Mouse (Mus musculus) megakaryocyte, embryonic 14.5 days (primary cell): ENCODE measurements around the gene Zfhx3. TPM values are rescaled to one million over a fixed set of nuclear protein-coding genes. Genes with fewer than 3 reads are reported as not detected.
A peak's percentile ranks its signal among the peaks of the same experiment; 100 is the strongest.

Source experiments
- H3K27me3 ChIP-seq: replicated peaks from 2 replicates; pipeline ENCODE3; 2012; ENCODE audit warnings: inconsistent platforms
- H3K36me3 ChIP-seq: replicated peaks from 2 replicates; pipeline ENCODE3; 2012; ENCODE audit warnings: low read length, inconsistent platforms, mixed read lengths
- H3K4me1 ChIP-seq: 2 replicates; pipeline ENCODE4 v1.6.1; 2012; ENCODE audit warnings: inconsistent platforms
- H3K4me3 ChIP-seq: replicated peaks from 2 replicates; pipeline ENCODE3; 2012; ENCODE audit warnings: moderate library complexity, mild to moderate bottlenecking, inconsistent platforms
- H3K9me3 ChIP-seq: 2 replicates; pipeline ENCODE4 v1.6.1; 2012; ENCODE audit warnings: inconsistent platforms
- FLI1 ChIP-seq: IDR thresholded peaks from 2 replicates; pipeline ENCODE4 v1.6.1; 2012; ENCODE audit warnings: low read length, inconsistent platforms, mixed read lengths
- GATA1 ChIP-seq: IDR thresholded peaks from 3 replicates; pipeline ENCODE4 v1.6.1; 2012; ENCODE audit warnings: mixed read lengths, low read length, inconsistent platforms, borderline replicate concordance
- polyA plus RNA-seq: library from polyadenylated mRNA; stranded (reverse); fragments of >175 nt; gene quantifications from 2 replicates; pipeline ENCODE4 v1.2.3, GENCODE M21; 2012; ENCODE audit warnings: low replicate concordance; ENCODE audit not compliant: insufficient read depth

The Zfhx3 gene
- polyA plus RNA-seq, 1 experiment: 1.1 TPM

- H3K9me3 ChIP-seq: peaks cover 17% of the 10 kb centered on the region; the same call in 1 of the 2 replicates
- no peaks in the 10 kb centered on the region for H3K4me1 ChIP-seq
- no peaks in the 10 kb centered on the region for H3K36me3 ChIP-seq
- TF ChIP-seq GATA1 (no peak), FLI1 (no peak)
- no peak overlapping the region for H3K4me3 ChIP-seq
- no peaks in the 10 kb centered on the region for H3K27me3 ChIP-seq
These were observed 464.5 kb downstream of the Zfhx3 start for GRCm38 (mm10) chr8:108406716-108407494.

GRCm38 (mm10) chr8:108419162-108419844, 476.9 kb downstream of the Zfhx3 start:
- TF ChIP-seq GATA1 (no peak), FLI1 (no peak)
- Histone ChIP-seq H3K4me3 (no peak overlapping the region), H3K36me3 (no peaks in the 10 kb centered on the region), H3K27me3 (no peaks in the 10 kb centered on the region), H3K9me3 (peaks cover 19% of the 10 kb centered on the region), H3K4me1 (no peaks in the 10 kb centered on the region)

DNA sequence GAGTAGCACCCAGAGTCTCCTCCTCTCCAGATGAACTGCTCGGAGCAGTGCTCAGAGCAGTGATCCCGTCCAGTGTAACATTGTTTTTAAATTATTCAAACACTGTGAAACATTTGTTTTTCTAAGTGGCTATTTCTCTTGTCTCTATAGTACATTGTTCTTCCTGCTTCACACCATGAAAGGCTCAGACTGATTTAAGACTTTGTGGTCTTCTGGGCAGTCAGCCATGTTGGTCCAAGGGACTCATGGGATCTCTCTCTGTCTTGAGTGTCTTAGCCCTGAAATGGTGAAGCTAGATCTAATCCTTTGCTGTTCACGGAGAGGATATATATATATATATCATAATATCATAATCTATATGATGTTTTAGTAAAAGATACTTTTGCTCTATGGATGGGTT, 480.1 kb downstream of the Zfhx3 start:
- Histone ChIP-seq H3K4me3 (no peak overlapping the region), H3K9me3 (peaks cover 18% of the 10 kb centered on the region), H3K36me3 (no peaks in the 10 kb centered on the region), H3K27me3 (no peaks in the 10 kb centered on the region), H3K4me1 (no peaks in the 10 kb centered on the region)
- no peak for TF ChIP-seq FLI1
- no peak for TF ChIP-seq GATA1

DNA sequence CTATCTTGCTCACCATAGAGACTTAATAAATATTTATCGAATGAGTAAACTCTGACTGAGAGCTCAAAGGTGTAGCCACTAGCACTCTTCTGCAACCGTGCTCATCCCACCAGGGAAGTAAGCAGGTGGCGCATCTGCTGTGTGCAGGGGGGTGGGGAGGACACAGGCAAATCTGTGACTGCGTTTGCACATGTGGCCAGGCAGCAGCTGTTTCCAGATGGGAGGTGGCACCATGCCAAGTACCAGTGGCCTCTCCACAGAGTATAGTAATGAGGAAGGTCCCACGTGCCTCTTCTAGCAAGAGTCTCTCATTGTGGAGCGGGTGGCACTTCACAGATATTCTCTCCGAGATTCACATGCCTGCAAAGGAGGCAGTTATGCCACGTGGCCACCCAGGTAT, 481.9 kb downstream of the Zfhx3 start:
- peak overlapping the region; percentile 33 for H3K4me3 ChIP-seq
- peaks cover 13% of the 10 kb centered on the region; the same call in 1 of the 2 replicates for H3K9me3 ChIP-seq
- TF ChIP-seq FLI1 (no peak), GATA1 (no peak)
- no peaks in the 10 kb centered on the region for H3K36me3 ChIP-seq
- no peaks in the 10 kb centered on the region for H3K4me1 ChIP-seq
- H3K27me3 ChIP-seq: no peaks in the 10 kb centered on the region

DNA sequence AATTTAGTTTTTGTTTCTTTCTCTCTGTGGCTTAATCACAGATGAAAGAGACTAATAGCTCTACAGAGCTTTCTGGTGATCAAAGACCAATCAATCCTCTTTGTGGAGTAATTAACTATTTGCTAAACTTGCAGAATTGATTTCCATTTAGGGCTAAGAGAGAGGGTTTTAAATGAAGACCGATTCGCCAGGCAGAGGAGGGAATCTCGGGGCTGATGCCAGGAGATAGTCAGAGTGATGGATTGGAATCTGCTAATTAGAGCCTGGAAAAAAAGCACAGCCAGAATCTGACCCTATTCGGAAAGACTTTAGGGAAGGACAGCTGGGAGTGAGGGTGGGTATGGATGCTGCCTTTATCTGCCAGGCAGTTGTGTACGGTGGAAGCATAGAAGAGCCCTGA, 490.9 kb downstream of the Zfhx3 start:
- Histone ChIP-seq H3K4me1 (no peaks in the 10 kb centered on the region), H3K36me3 (no peaks in the 10 kb centered on the region), H3K27me3 (no peaks in the 10 kb centered on the region), H3K4me3 (no peak overlapping the region), H3K9me3 (peaks cover 16% of the 10 kb centered on the region)
- TF ChIP-seq FLI1 (no peak), GATA1 (no peak)

GRCm38 (mm10) chr8:108434510-108434909, 492.1 kb downstream of the Zfhx3 start:
- Histone ChIP-seq H3K9me3 (peaks cover 16% of the 10 kb centered on the region), H3K4me3 (no peak overlapping the region)

DNA sequence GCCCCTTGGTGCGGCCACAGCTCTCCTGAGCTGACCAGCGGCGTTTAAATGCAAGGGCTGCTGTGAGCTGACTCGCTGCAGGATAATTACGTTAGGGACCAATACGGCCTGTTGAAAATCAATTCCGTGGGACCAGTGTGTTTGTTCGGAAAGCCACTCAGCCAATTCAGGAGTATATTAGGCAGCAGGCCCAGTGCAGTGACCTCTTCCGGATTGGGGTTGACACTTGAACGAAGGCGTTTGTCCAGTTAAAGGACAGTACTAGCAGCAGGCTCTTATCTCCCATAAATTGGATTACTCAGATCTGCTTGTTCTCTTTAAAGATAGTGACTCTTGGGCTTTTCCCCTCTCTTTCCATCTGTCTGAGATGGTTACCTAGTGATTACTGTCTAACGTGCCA, 493.9 kb downstream of the Zfhx3 start:
- H3K27me3 ChIP-seq: no peaks in the 10 kb centered on the region
- no peaks in the 10 kb centered on the region for H3K4me1 ChIP-seq
- TF ChIP-seq GATA1 (no peak), FLI1 (no peak)
- H3K9me3 ChIP-seq: peaks cover 16% of the 10 kb centered on the region
- H3K36me3 ChIP-seq: no peaks in the 10 kb centered on the region
- H3K4me3 ChIP-seq: no peak overlapping the region

More at GRCm38 (mm10) chr8:108434510-108434909, 492.1 kb downstream of the Zfhx3 start:
- TF ChIP-seq FLI1 (no peak), GATA1 (no peak)
- Histone ChIP-seq H3K4me1 (no peaks in the 10 kb centered on the region), H3K36me3 (no peaks in the 10 kb centered on the region), H3K27me3 (no peaks in the 10 kb centered on the region)

GRCm38 (mm10) chr8:108437316-108437830, 494.9 kb downstream of the Zfhx3 start:
- no peaks in the 10 kb centered on the region for H3K4me1 ChIP-seq
- no peaks in the 10 kb centered on the region for H3K36me3 ChIP-seq
- peaks cover 16% of the 10 kb centered on the region for H3K9me3 ChIP-seq
- TF ChIP-seq FLI1: no peak
- no peak for TF ChIP-seq GATA1
- H3K4me3 ChIP-seq: no peak overlapping the region
- no peaks in the 10 kb centered on the region for H3K27me3 ChIP-seq

- TF ChIP-seq GATA1 (no peak), FLI1 (no peak)
- Histone ChIP-seq H3K4me3 (no peak overlapping the region), H3K27me3 (no peaks in the 10 kb centered on the region), H3K9me3 (peaks cover 11% of the 10 kb centered on the region), H3K4me1 (no peaks in the 10 kb centered on the region), H3K36me3 (no peaks in the 10 kb centered on the region)
These were observed 498.0 kb downstream of the Zfhx3 start for GRCm38 (mm10) chr8:108440476-108440875.

GRCm38 (mm10) chr8:108450847-108451246, 508.4 kb downstream of the Zfhx3 start:
- Histone ChIP-seq H3K36me3 (no peaks in the 10 kb centered on the region), H3K4me1 (peaks cover 9% of the 10 kb centered on the region), H3K27me3 (no peaks in the 10 kb centered on the region), H3K9me3 (peaks cover 21% of the 10 kb centered on the region), H3K4me3 (no peak overlapping the region)
- TF ChIP-seq GATA1: no peak
- no peak for TF ChIP-seq FLI1
